Mouse (Mus musculus) C2C12 (cell line): ENCODE results near the gene Hepacam.

Experiments
- CTCF ChIP-seq: IDR thresholded peaks from one replicate; pipeline ENCODE4 v1.5.1; 2011; ENCODE audit not compliant: control insufficient read depth, insufficient read depth, insufficient read length
- USF1 ChIP-seq: IDR thresholded peaks from one replicate; pipeline ENCODE4 v1.6.1; 2011; ENCODE audit warnings: low read depth, mild to moderate bottlenecking, control low read depth, moderate library complexity

DNA sequence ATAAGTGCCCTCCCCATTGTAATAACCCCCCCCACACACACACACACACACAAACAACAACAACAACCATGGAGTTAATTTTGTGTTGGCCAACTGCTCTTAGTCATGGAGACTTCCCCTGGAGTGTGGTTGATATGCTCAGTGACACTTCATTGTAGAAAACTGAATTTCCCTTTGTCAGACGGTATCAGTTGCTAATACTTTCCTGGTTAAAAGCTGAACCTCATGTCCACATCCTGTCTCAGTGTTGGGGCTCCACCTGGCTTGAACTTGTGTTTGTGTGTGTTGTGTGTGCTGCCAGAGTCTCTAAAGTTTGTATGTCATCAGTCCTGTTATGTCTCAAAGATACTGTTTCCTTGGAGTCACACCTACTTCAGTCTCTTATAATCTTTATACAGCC, 12.7 kb upstream of the Hepacam start:
- TF ChIP-seq CTCF (no peak), USF1 (no peak)
